Mouse (Mus musculus) layer of hippocampus, adult 8-10 months (tissue): ENCODE results near the gene Sorcs1. TPM values are rescaled to one million over a fixed set of nuclear protein-coding genes. Genes with fewer than 3 reads are reported as not detected.

Experiments
- microRNA-seq, 2 experiments: library from miRNA; unstranded; fragments of <30 nt; microRNA quantifications; one replicate each; pipeline ENCODE4 v1.2.0; 2022
- total RNA-seq, 4 experiments: library from RNA; stranded (reverse); gene quantifications; 2 replicates each; pipeline ENCODE4 v1.2.4; 2022

The Sorcs1 gene
- total RNA-seq, 4 experiments from 2014 or later: 10.1 to 13.3 (median 11.3) TPM

Small RNA genes lying within 50 kb of the gene (microRNA-seq; reads per million reads assigned to microRNA genes)
- gene Gm27749: 0 reads per million in 2 experiments
